Mouse (Mus musculus) cortical plate, adult 2 months (tissue): ENCODE data around the gene Caskin2. TPM values are rescaled to one million over a fixed set of nuclear protein-coding genes. Genes with fewer than 3 reads are reported as not detected.

ENCODE experiments used
- H3K27ac ChIP-seq: fragments of 200-500 bp; 2 replicates; pipeline ENCODE4 v1.5.1; 2012; ENCODE audit warnings: low read length, control low read depth, inconsistent platforms; ENCODE audit not compliant: insufficient read depth
- H3K4me1 ChIP-seq: fragments of 200-500 bp; 2 replicates; pipeline ENCODE4 v1.6.1; 2011; ENCODE audit warnings: low read length; ENCODE audit not compliant: control insufficient read depth, insufficient read depth
- H3K4me3 ChIP-seq: fragments of 200-500 bp; 2 replicates; pipeline ENCODE4 v1.5.1; 2011; ENCODE audit warnings: mild to moderate bottlenecking, low read length, control low read depth; ENCODE audit not compliant: insufficient read depth
- CTCF ChIP-seq: fragments of 200-500 bp; IDR thresholded peaks from 2 replicates; pipeline ENCODE4 v1.5.1; 2011; ENCODE audit warnings: mild to moderate bottlenecking, control low read depth, low read length; ENCODE audit not compliant: insufficient read depth; ENCODE audit errors: extremely low read depth
- POLR2A ChIP-seq: fragments of 200-500 bp; IDR thresholded peaks from 2 replicates; pipeline ENCODE4 v1.6.1; 2011; ENCODE audit warnings: mild to moderate bottlenecking, low read length, control low read depth; ENCODE audit not compliant: insufficient read depth; ENCODE audit errors: extremely low read depth
- polyA plus RNA-seq: library from polyadenylated mRNA; depleted of rRNA; stranded (reverse); fragments of >200 nt; gene quantifications from 2 replicates; pipeline ENCODE4 v1.2.3, GENCODE M21; 2012

Gene Caskin2
- polyA plus RNA-seq, 1 experiment: 24.1 TPM

GRCm38 (mm10) chr11:115821001-115821400, 7.6 kb upstream of the Caskin2 start:
- Histone ChIP-seq H3K4me1 (no peaks in the 10 kb centered on the region), H3K4me3 (no peak overlapping the region), H3K27ac (no peak overlapping the region)
- no peak for TF ChIP-seq POLR2A
- TF ChIP-seq CTCF: no peak

- Histone ChIP-seq H3K4me1 (peaks cover 4% of the 10 kb centered on the region; the same call in 1 of the 2 replicates), H3K4me3 (no peak overlapping the region), H3K27ac (no peak overlapping the region)
- TF ChIP-seq CTCF (no peak), POLR2A (no peak)
Observed at GRCm38 (mm10) chr11:115819915-115820623, 6.6 kb upstream of the Caskin2 start.

GRCm38 (mm10) chr11:115817331-115817730, 3.9 kb upstream of the Caskin2 start:
- Histone ChIP-seq H3K27ac (no peak overlapping the region), H3K4me3 (no peak overlapping the region), H3K4me1 (peaks cover 4% of the 10 kb centered on the region; the same call in 1 of the 2 replicates)
- TF ChIP-seq POLR2A (no peak), CTCF (no peak)

GRCm38 (mm10) chr11:115814605-115815450, 1.4 kb upstream of the Caskin2 start, which contains the start of gene Tsen54:
Tsen54 (plus strand) TSS chr11:115814724.
- TF ChIP-seq CTCF (no peak), POLR2A (peak; percentile 49; the same call in 1 of the 2 replicates)
- no peak within 1 kb of the TSS for H3K27ac ChIP-seq
- peak within 1 kb of the TSS; percentile 52 for H3K4me3 ChIP-seq
- H3K4me1 ChIP-seq: peaks cover 4% of the 10 kb centered on the region; the same call in 1 of the 2 replicates

GRCm38 (mm10) chr11:115812533-115813420, 662 bp downstream of the Caskin2 start:
- Histone ChIP-seq H3K27ac (peak overlapping the region; percentile 85), H3K4me3 (peak overlapping the region; percentile 52), H3K4me1 (peaks cover 4% of the 10 kb centered on the region; the same call in 1 of the 2 replicates)
- TF ChIP-seq POLR2A: no peak
- no peak for TF ChIP-seq CTCF

GRCm38 (mm10) chr11:115812095-115812494, 1.3 kb downstream of the Caskin2 start:
- peaks cover 4% of the 10 kb centered on the region; the same call in 1 of the 2 replicates for H3K4me1 ChIP-seq
- H3K4me3 ChIP-seq: peak overlapping the region; percentile 52
- no peak for TF ChIP-seq CTCF
- TF ChIP-seq POLR2A: no peak
- H3K27ac ChIP-seq: peak overlapping the region; percentile 85

GRCm38 (mm10) chr11:115811381-115812093, 1.9 kb downstream of the Caskin2 start:
- H3K4me1 ChIP-seq: peaks cover 4% of the 10 kb centered on the region; the same call in 1 of the 2 replicates
- TF ChIP-seq CTCF: no peak
- no peak for TF ChIP-seq POLR2A
- H3K4me3 ChIP-seq: peak overlapping the region; percentile 52
- H3K27ac ChIP-seq: peak overlapping the region; percentile 85

GRCm38 (mm10) chr11:115810377-115810776, 3.1 kb downstream of the Caskin2 start:
- TF ChIP-seq POLR2A (no peak), CTCF (no peak)
- Histone ChIP-seq H3K27ac (peak overlapping the region; percentile 58; the same call in 1 of the 2 replicates), H3K4me3 (peak overlapping the region; percentile 52), H3K4me1 (peaks cover under 1% of the 10 kb centered on the region; the same call in 1 of the 2 replicates)
